Mouse (Mus musculus) G1E (cell line): Measurements from ENCODE around the gene Cdh12.

Experiments
- CTCF ChIP-seq: IDR thresholded peaks from 2 replicates; pipeline ENCODE4 v1.5.1; 2012; ENCODE audit warnings: low read depth, low read length, inconsistent platforms, mixed read lengths
- GATA1 ChIP-seq: IDR thresholded peaks from 2 replicates; pipeline ENCODE4 v1.6.1; 2012; ENCODE audit warnings: borderline replicate concordance, low read length, inconsistent platforms, mixed read lengths
- GATA2 ChIP-seq: IDR thresholded peaks from 2 replicates; pipeline ENCODE4 v1.6.1; 2012; ENCODE audit warnings: low read depth, low read length, inconsistent platforms, borderline replicate concordance
- POLR2AphosphoS5 ChIP-seq: IDR thresholded peaks from 2 replicates; pipeline ENCODE4 v1.6.1; 2012; ENCODE audit warnings: low read depth, low read length, inconsistent platforms; ENCODE audit not compliant: insufficient replicate concordance
- TAL1 ChIP-seq: conservative IDR thresholded peaks from 2 replicates; pipeline ENCODE4 v1.6.1; 2012; ENCODE audit warnings: low read depth, low read length, inconsistent platforms, mixed read lengths

- TF ChIP-seq TAL1 (no peak), CTCF (no peak), GATA2 (no peak), GATA1 (no peak), POLR2AphosphoS5 (no peak)
Measured at GRCm38 (mm10) chr15:20696229-20696628, 247.2 kb downstream of the Cdh12 start.
